Mouse (Mus musculus) T-helper 2 cell (primary cell): Measurements from ENCODE around the gene Gm21921.
"Not testable (repeated sequence)": the region's sequence is repeated elsewhere in the genome, so short reads cannot be mapped to it uniquely, and the experiment has no call there.

ENCODE experiments used
- in situ Hi-C: fragments of 300-600 bp; cut with MboI, MseI; formaldehyde crosslinking; loops from one replicate; pipeline ENCODE4 v1.15.1; 2025; ENCODE audit warnings: high pct_unique_total_duplicates

The Gm21921 gene

DNA sequence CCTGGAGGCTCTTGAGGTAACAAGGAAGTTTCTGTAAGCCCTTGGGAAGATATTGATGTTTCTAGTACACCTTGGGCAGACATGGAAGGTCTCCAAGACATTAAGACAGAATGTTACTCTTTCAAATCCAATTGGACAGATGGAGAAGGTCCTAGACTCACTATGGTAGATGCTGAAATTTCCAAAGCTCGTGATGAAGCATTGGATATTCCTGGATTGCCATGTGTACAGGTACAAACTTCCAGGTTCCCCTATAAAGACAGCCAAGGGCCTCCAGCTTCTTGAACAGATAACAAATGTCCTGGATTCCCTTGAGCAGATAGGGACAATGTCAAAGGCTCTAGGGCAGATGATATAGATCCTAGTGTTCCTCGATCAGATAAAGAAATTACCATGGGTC, at the start of gene Gm21921:
Gm21921 (minus strand) TSS at position 101 of the 400 bp plus-strand sequence.
- in situ Hi-C loops = not testable (repeated sequence)
